Mouse (Mus musculus): ENCODE data around the gene Gm20823. TPM values are rescaled to one million over a fixed set of nuclear protein-coding genes. Genes with fewer than 3 reads are reported as not detected.

Gm20823 gene
- not detected in 2 replicates for polyA plus RNA-seq (2015; fragmentation: Nextera tagmentation; extraction: Ambion mirVana)

GRCm38 (mm10) chrY:62464745-62465144 is at the start of gene Gm20823:
Gm20823 (minus strand) TSS chrY:62464845.

